Mouse (Mus musculus) limb, embryonic 15.5 days (tissue): Measurements from ENCODE around the gene Gabra4. TPM values are rescaled to one million over a fixed set of nuclear protein-coding genes. Genes with fewer than 3 reads are reported as not detected.

Source experiments
- ATAC-seq: fragments of 200-750 bp; cut with Nextera tagmentation; 2 replicates; pipeline ENCODE4 v1.8.0; 2017; ENCODE audit warnings: low read depth, moderate TSS enrichment; ENCODE audit not compliant: insufficient number of reproducible peaks, low FRiP score, low TSS enrichment
- H3K27ac ChIP-seq: fragments of 300-500 bp; sonication (generic); 2 replicates; pipeline ENCODE4 v1.5.1; 2015; ENCODE audit warnings: moderate library complexity, mild to moderate bottlenecking, inconsistent platforms
- H3K27me3 ChIP-seq: fragments of 300-500 bp; sonication (generic); 2 replicates; pipeline ENCODE4 v1.6.1; 2015; ENCODE audit warnings: inconsistent platforms
- H3K36me3 ChIP-seq: fragments of 300-500 bp; sonication (generic); 2 replicates; pipeline ENCODE4 v1.6.1; 2015; ENCODE audit warnings: inconsistent platforms
- H3K4me1 ChIP-seq: fragments of 300-500 bp; sonication (generic); 2 replicates; pipeline ENCODE4 v1.6.1; 2015; ENCODE audit warnings: inconsistent platforms
- H3K4me2 ChIP-seq: fragments of 300-500 bp; sonication (generic); 2 replicates; pipeline ENCODE4 v1.6.1; 2015; ENCODE audit warnings: mild to moderate bottlenecking, inconsistent platforms
- H3K4me3 ChIP-seq: fragments of 300-500 bp; sonication (generic); 2 replicates; pipeline ENCODE4 v1.5.1; 2015; ENCODE audit warnings: mild to moderate bottlenecking, inconsistent platforms
- H3K9ac ChIP-seq: fragments of 300-500 bp; sonication (generic); 2 replicates; pipeline ENCODE4 v1.6.1; 2015; ENCODE audit warnings: inconsistent platforms
- H3K9me3 ChIP-seq: fragments of 300-500 bp; sonication (generic); 2 replicates; pipeline ENCODE4 v1.6.1; 2016; ENCODE audit warnings: inconsistent platforms
- WGBS: fragments of 180-500 bp; shearing (Covaris S2); methylation state at CpG from one replicate; pipeline ENCODE4 v1.1.7; 2015; 5-methylcytosine and 5-hydroxymethylcytosine counted together
- polyA plus RNA-seq: library from polyadenylated mRNA; unstranded; fragments of >200 nt; fragmentation: Nextera tagmentation; extraction: Ambion mirVana; gene quantifications from 2 replicates; pipeline ENCODE4 v1.2.1, GENCODE M21; 2015

Gabra4 gene
- polyA plus RNA-seq = 7.3 and 8.9 TPM in 2 replicates

GRCm38 (mm10) chr5:71658115-71658497 is at the start of gene Gabra4:
Gabra4 (minus strand) TSS chr5:71658308.
- peaks cover 29% of the 10 kb centered on the region for H3K27me3 ChIP-seq
- peaks cover 19% of the 10 kb centered on the region for H3K4me1 ChIP-seq
- H3K9me3 ChIP-seq = no peaks in the 10 kb centered on the region
- under 1% methylated on average over 15 of the region's 15 CpGs for WGBS
- peak within 1 kb of the TSS; percentile 97 for H3K4me2 ChIP-seq
- H3K4me3 ChIP-seq = peak within 1 kb of the TSS; percentile 55
- ATAC-seq = no peak
- H3K36me3 ChIP-seq = no peaks in the 10 kb centered on the region
- H3K27ac ChIP-seq = no peak within 1 kb of the TSS
- H3K9ac ChIP-seq = peak within 1 kb of the TSS; percentile 21

- ATAC-seq = 0 out of 2 replicates have a peak, but pooled peaks have one; percentile 67
- H3K9me3 ChIP-seq = no peaks in the 10 kb centered on the region
- no peak overlapping the region for H3K27ac ChIP-seq
- peaks cover 18% of the 10 kb centered on the region for H3K27me3 ChIP-seq
- 0 out of 2 replicates have a peak overlapping the region, but pooled peaks have one; percentile 23 for H3K9ac ChIP-seq
- under 1% methylated on average over 6 of the region's 6 CpGs for WGBS
- H3K4me3 ChIP-seq = peak overlapping the region; percentile 47
- no peaks in the 10 kb centered on the region for H3K36me3 ChIP-seq
- H3K4me1 ChIP-seq = peaks cover 17% of the 10 kb centered on the region
- H3K4me2 ChIP-seq = peak overlapping the region; percentile 75
Observed at GRCm38 (mm10) chr5:71701273-71701614, 43.1 kb upstream of the Gabra4 start.

GRCm38 (mm10) chr5:71700468-71701272 is 42.6 kb upstream of the Gabra4 start:
- H3K9ac ChIP-seq = 0 out of 2 replicates have a peak overlapping the region, but pooled peaks have one; percentile 23
- no peaks in the 10 kb centered on the region for H3K36me3 ChIP-seq
- H3K4me1 ChIP-seq = peaks cover 17% of the 10 kb centered on the region
- H3K27ac ChIP-seq = no peak overlapping the region
- ATAC-seq = peak; percentile 75
- peak overlapping the region; percentile 75 for H3K4me2 ChIP-seq
- WGBS = 1% methylated on average over 46 of the region's 46 CpGs
- H3K27me3 ChIP-seq = peaks cover 18% of the 10 kb centered on the region
- H3K9me3 ChIP-seq = no peaks in the 10 kb centered on the region
- peak overlapping the region; percentile 47 for H3K4me3 ChIP-seq

GRCm38 (mm10) chr5:71699696-71700467 is 41.8 kb upstream of the Gabra4 start:
- Histone ChIP-seq H3K4me2 (peak overlapping the region; percentile 75), H3K4me1 (peaks cover 17% of the 10 kb centered on the region), H3K4me3 (peak overlapping the region; percentile 47), H3K36me3 (no peaks in the 10 kb centered on the region), H3K9ac (no peak overlapping the region), H3K27me3 (peaks cover 18% of the 10 kb centered on the region), H3K27ac (no peak overlapping the region), H3K9me3 (no peaks in the 10 kb centered on the region)
- ATAC-seq = no peak
- under 1% methylated on average over 19 of the region's 19 CpGs for WGBS

GRCm38 (mm10) chr5:71665593-71665992 is 7.5 kb upstream of the Gabra4 start:
- ATAC-seq = no peak
- Histone ChIP-seq H3K27ac (no peak overlapping the region), H3K4me3 (no peak overlapping the region), H3K4me1 (no peaks in the 10 kb centered on the region), H3K36me3 (no peaks in the 10 kb centered on the region), H3K4me2 (no peak overlapping the region), H3K27me3 (no peaks in the 10 kb centered on the region), H3K9ac (no peak overlapping the region), H3K9me3 (no peaks in the 10 kb centered on the region)
- 27% methylated on average over 4 of the region's 4 CpGs for WGBS

GRCm38 (mm10) chr5:71657482-71658114 is 510 bp downstream of the Gabra4 start, which contains the start of gene Gabrb1:
Gabrb1 (plus strand) TSS chr5:71658113.
- no peak within 1 kb of the TSS for H3K27ac ChIP-seq
- 0% methylated on average over 36 of the region's 49 CpGs for WGBS
- peak within 1 kb of the TSS; percentile 55 for H3K4me3 ChIP-seq
- H3K4me1 ChIP-seq = peaks cover 19% of the 10 kb centered on the region
- H3K9me3 ChIP-seq = no peaks in the 10 kb centered on the region
- peaks cover 29% of the 10 kb centered on the region for H3K27me3 ChIP-seq
- peak; percentile 24; the same call in 1 of the 2 replicates for ATAC-seq
- no peaks in the 10 kb centered on the region for H3K36me3 ChIP-seq
- peak within 1 kb of the TSS; percentile 21 for H3K9ac ChIP-seq
- H3K4me2 ChIP-seq = peak within 1 kb of the TSS; percentile 97

DNA sequence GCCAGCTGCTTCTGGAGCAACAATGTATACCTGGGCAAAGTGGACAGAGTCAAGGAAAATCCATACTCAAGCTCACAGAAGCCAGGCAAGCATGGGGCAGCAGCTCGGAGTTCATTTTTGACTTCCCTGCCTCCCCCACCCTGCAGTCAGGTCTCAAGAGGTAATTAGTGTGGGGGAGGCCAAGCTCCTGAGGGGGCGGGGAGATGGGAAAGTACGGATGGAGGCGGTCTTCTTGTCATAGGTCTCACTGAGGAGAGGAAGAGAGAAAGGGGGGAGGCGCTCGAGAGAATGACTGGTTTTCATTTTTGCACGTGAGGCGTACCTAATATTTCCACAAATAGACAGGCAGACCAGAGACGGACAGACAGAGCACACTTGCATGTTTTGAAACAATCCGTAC is 1.3 kb downstream of the Gabra4 start:
- WGBS = 7% methylated on average over 10 of the region's 10 CpGs
- ATAC-seq = 0 out of 2 replicates have a peak, but pooled peaks have one; percentile 10
- H3K4me3 ChIP-seq = peak overlapping the region; percentile 55
- no peak overlapping the region for H3K9ac ChIP-seq
- H3K9me3 ChIP-seq = no peaks in the 10 kb centered on the region
- H3K27me3 ChIP-seq = peaks cover 29% of the 10 kb centered on the region
- no peak overlapping the region for H3K27ac ChIP-seq
- no peaks in the 10 kb centered on the region for H3K36me3 ChIP-seq
- H3K4me2 ChIP-seq = peak overlapping the region; percentile 97
- H3K4me1 ChIP-seq = peaks cover 19% of the 10 kb centered on the region

GRCm38 (mm10) chr5:71654056-71654455 is 4.1 kb downstream of the Gabra4 start:
- H3K27ac ChIP-seq = no peak overlapping the region
- no peaks in the 10 kb centered on the region for H3K9me3 ChIP-seq
- no peaks in the 10 kb centered on the region for H3K36me3 ChIP-seq
- H3K27me3 ChIP-seq = peaks cover 29% of the 10 kb centered on the region
- H3K4me3 ChIP-seq = no peak overlapping the region
- H3K4me1 ChIP-seq = peaks cover 19% of the 10 kb centered on the region
- ATAC-seq = no peak
- H3K4me2 ChIP-seq = no peak overlapping the region
- WGBS = 75% methylated on average over 5 of the region's 5 CpGs
- no peak overlapping the region for H3K9ac ChIP-seq

DNA sequence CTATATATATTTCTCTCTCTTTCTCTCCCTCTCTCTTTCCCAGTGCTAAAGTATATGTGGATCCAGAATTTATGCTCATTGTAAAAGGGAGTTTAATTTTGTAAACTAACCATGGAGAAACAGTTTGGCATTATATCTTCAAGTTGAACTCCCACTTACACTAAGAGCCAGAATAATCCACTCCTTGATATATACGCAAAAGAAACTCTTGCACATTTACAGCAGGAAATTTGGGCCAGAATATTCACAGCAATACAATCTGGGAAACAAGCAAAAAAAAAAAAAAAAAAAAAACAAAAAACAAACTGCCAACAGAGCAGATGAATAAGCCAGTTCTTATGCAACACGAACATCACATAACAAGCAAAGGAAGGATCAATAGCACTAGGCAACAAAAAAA is 10.0 kb downstream of the Gabra4 start:
- no peak overlapping the region for H3K27ac ChIP-seq
- H3K4me3 ChIP-seq = no peak overlapping the region
- no peaks in the 10 kb centered on the region for H3K9me3 ChIP-seq
- no peaks in the 10 kb centered on the region for H3K4me1 ChIP-seq
- no peak overlapping the region for H3K9ac ChIP-seq
- H3K36me3 ChIP-seq = no peaks in the 10 kb centered on the region
- H3K27me3 ChIP-seq = no peaks in the 10 kb centered on the region
- no peak for ATAC-seq
- 73% methylated on average over 2 of the region's 2 CpGs for WGBS
- H3K4me2 ChIP-seq = no peak overlapping the region

DNA sequence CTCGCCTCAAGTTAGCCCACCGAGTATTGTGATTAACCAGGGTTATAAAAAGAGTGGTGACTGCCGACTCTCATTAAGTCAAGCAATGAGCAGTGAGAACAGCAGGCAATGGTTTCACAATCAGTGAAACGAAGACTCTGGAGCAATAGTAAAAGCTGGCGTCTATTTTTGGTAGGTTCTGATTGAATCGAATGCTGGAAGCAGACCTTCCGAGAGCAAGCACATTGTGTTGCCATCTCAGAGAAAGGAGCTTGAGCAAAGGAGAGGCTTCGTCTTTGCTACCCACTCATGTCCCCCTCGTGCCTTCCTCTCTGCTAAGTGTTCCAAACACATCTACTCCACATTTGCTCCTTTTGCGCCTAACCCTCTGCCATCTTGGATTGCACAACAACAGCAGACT is 18.3 kb downstream of the Gabra4 start:
- H3K4me1 ChIP-seq = no peaks in the 10 kb centered on the region
- no peak for ATAC-seq
- H3K27ac ChIP-seq = no peak overlapping the region
- H3K27me3 ChIP-seq = no peaks in the 10 kb centered on the region
- 67% methylated on average over 10 of the region's 10 CpGs for WGBS
- H3K36me3 ChIP-seq = no peaks in the 10 kb centered on the region
- H3K4me2 ChIP-seq = no peak overlapping the region
- no peak overlapping the region for H3K9ac ChIP-seq
- H3K9me3 ChIP-seq = no peaks in the 10 kb centered on the region
- no peak overlapping the region for H3K4me3 ChIP-seq

DNA sequence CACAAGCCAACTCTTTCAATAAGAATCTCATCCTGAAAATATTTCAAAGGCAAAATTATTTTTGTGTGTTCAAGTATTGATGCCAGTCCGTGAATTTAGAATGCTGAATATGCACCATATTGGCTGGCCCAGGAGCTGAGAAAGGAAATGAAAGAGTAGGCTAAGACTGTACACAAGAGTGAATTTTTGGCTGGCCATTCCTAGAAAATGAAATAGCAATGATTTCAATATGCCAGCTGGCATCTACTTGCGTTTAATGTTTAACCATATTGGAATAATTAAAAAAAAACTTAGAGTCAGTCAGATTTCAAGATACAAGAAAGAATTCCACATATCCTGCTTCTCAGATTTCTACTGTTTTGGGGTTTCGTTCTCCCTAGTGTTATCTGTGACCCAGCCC is 30.3 kb downstream of the Gabra4 start:
- Histone ChIP-seq H3K4me1 (no peaks in the 10 kb centered on the region), H3K27ac (no peak overlapping the region), H3K9ac (no peak overlapping the region), H3K36me3 (no peaks in the 10 kb centered on the region), H3K27me3 (no peaks in the 10 kb centered on the region), H3K9me3 (no peaks in the 10 kb centered on the region), H3K4me3 (no peak overlapping the region), H3K4me2 (no peak overlapping the region)
- ATAC-seq = no peak
- 72% methylated on average over 3 of the region's 3 CpGs for WGBS
